Mouse (Mus musculus) kidney, postnatal 4 days (tissue): ENCODE results near the gene Sirpb1a.
"Not testable (repeated sequence)": the region's sequence is repeated elsewhere in the genome, so short reads cannot be mapped to it uniquely, and the experiment has no call there.

Experiments used
- DNase-seq, 2 experiments: peaks; one replicate each; pipeline ENCODE4 v3.0.0; 2021; ENCODE audit warnings: mixed read lengths in 2 of 2

Sirpb1a gene

GRCm38 (mm10) chr3:15426447-15426846 lies at the start of gene Sirpb1a:
Sirpb1a (minus strand) TSS chr3:15426520.
- not testable (repeated sequence) for DNase-seq

GRCm38 (mm10) chr3:15474831-15475230 lies 48.5 kb upstream of the Sirpb1a start:
- not testable (repeated sequence) for DNase-seq

- DNase-seq: not testable (repeated sequence)
Measured at GRCm38 (mm10) chr3:15470158-15470557, 43.8 kb upstream of the Sirpb1a start.

GRCm38 (mm10) chr3:15443936-15444335 lies 17.6 kb upstream of the Sirpb1a start:
- not testable (repeated sequence) for DNase-seq

- DNase-seq: not testable (repeated sequence)
Measured at GRCm38 (mm10) chr3:15439844-15440243, 13.5 kb upstream of the Sirpb1a start.

- DNase-seq: no peak
Measured at GRCm38 (mm10) chr3:15427917-15428316, 1.6 kb upstream of the Sirpb1a start.

- not testable (repeated sequence) for DNase-seq
Measured at GRCm38 (mm10) chr3:15355690-15356089, 70.6 kb downstream of the Sirpb1a start.

- not testable (repeated sequence) for DNase-seq
Measured at GRCm38 (mm10) chr3:15350318-15350717, 76.0 kb downstream of the Sirpb1a start.

- DNase-seq: not testable (repeated sequence)
Measured at GRCm38 (mm10) chr3:15345606-15346005, 80.7 kb downstream of the Sirpb1a start.

GRCm38 (mm10) chr3:15340287-15340686 lies 86.0 kb downstream of the Sirpb1a start:
- no peak for DNase-seq

GRCm38 (mm10) chr3:15334182-15334581 lies 92.1 kb downstream of the Sirpb1a start:
- no peak for DNase-seq

- no peak for DNase-seq
Measured at GRCm38 (mm10) chr3:15332063-15332462, 94.3 kb downstream of the Sirpb1a start, which contains the start of gene Gm9733. Gm9733 (minus strand) TSS chr3:15332302.

- no peak for DNase-seq
Measured at GRCm38 (mm10) chr3:15331545-15331944, 94.8 kb downstream of the Sirpb1a start.

GRCm38 (mm10) chr3:15329549-15329948 lies 96.8 kb downstream of the Sirpb1a start:
- no peak for DNase-seq
